Mouse (Mus musculus): ENCODE data around the gene Pcdh9.

Gene Pcdh9

GRCm38 (mm10) chr14:93168367-93168766 is 722.1 kb downstream of the Pcdh9 start:
- DNase-seq (ENCODE audit: low spot score) = no peak

- no peak for DNase-seq (ENCODE audit: low spot score)
These were observed 747.1 kb downstream of the Pcdh9 start for GRCm38 (mm10) chr14:93143414-93143813.

- DNase-seq (ENCODE audit: low spot score) = no peak
These were observed 748.4 kb downstream of the Pcdh9 start for GRCm38 (mm10) chr14:93142076-93142475.

- DNase-seq (ENCODE audit: low spot score) = no peak
These were observed 763.5 kb downstream of the Pcdh9 start for GRCm38 (mm10) chr14:93126993-93127392.

GRCm38 (mm10) chr14:93102755-93103154 is 787.7 kb downstream of the Pcdh9 start:
- no peak for DNase-seq (ENCODE audit: low spot score)

GRCm38 (mm10) chr14:93095081-93095480 is 795.4 kb downstream of the Pcdh9 start:
- DNase-seq (ENCODE audit: low spot score) = no peak

- DNase-seq (ENCODE audit: low spot score) = no peak
These were observed 797.7 kb downstream of the Pcdh9 start for GRCm38 (mm10) chr14:93092806-93093205.

- no peak for DNase-seq (ENCODE audit: low spot score)
These were observed 804.8 kb downstream of the Pcdh9 start for GRCm38 (mm10) chr14:93085646-93086045.

- no peak for DNase-seq (ENCODE audit: low spot score)
These were observed 807.3 kb downstream of the Pcdh9 start for GRCm38 (mm10) chr14:93083140-93083539.

GRCm38 (mm10) chr14:93080910-93081309 is 809.6 kb downstream of the Pcdh9 start:
- no peak for DNase-seq (ENCODE audit: low spot score)

GRCm38 (mm10) chr14:93075761-93076160 is 814.7 kb downstream of the Pcdh9 start:
- DNase-seq (ENCODE audit: low spot score) = no peak

GRCm38 (mm10) chr14:93072346-93072745 is 818.1 kb downstream of the Pcdh9 start:
- DNase-seq (ENCODE audit: low spot score) = no peak

- no peak for DNase-seq (ENCODE audit: low spot score)
These were observed 820.3 kb downstream of the Pcdh9 start for GRCm38 (mm10) chr14:93070140-93070539.

- DNase-seq (ENCODE audit: low spot score) = no peak
These were observed 822.8 kb downstream of the Pcdh9 start for GRCm38 (mm10) chr14:93067411-93068336.

GRCm38 (mm10) chr14:93066732-93067410 is 823.6 kb downstream of the Pcdh9 start:
- DNase-seq (ENCODE audit: low spot score) = no peak

GRCm38 (mm10) chr14:93061824-93062620 is 828.5 kb downstream of the Pcdh9 start:
- no peak for DNase-seq (ENCODE audit: low spot score)

GRCm38 (mm10) chr14:93058799-93059198 is 831.7 kb downstream of the Pcdh9 start:
- no peak for DNase-seq (ENCODE audit: low spot score)

GRCm38 (mm10) chr14:93055997-93056396 is 834.5 kb downstream of the Pcdh9 start:
- DNase-seq (ENCODE audit: low spot score) = no peak

- DNase-seq (ENCODE audit: low spot score) = no peak
These were observed 849.9 kb downstream of the Pcdh9 start for GRCm38 (mm10) chr14:93040591-93040990.

GRCm38 (mm10) chr14:93039326-93040221 is 850.9 kb downstream of the Pcdh9 start:
- DNase-seq (ENCODE audit: low spot score) = no peak
